Mouse (Mus musculus) granulocyte monocyte progenitor cell, adult 5-6 weeks (primary cell): ENCODE results near the gene Nyx. TPM values are rescaled to one million over a fixed set of nuclear protein-coding genes. Genes with fewer than 3 reads are reported as not detected.
"Not testable (repeated sequence)": the region's sequence is repeated elsewhere in the genome, so short reads cannot be mapped to it uniquely, and the experiment has no call there.

Experiments
- ATAC-seq: replicated peaks from 2 replicates; pipeline ENCODE4 v1.8.0; 2016; ENCODE audit warnings: mild to moderate bottlenecking, moderate TSS enrichment, inconsistent platforms; ENCODE audit not compliant: poor library complexity, severe bottlenecking
- total RNA-seq, 2 experiments: library from RNA; stranded (forward) in 1 of 2; stranded (reverse) in 1 of 2; fragments of 200-712, 200-1000 nt in 1 of 2; fragments of >200 nt in 1 of 2; fragmentation: Nextera tagmentation in 1 of 2; gene quantifications; 2 replicates each; pipeline ENCODE4 v1.2.3; 2014 to 2017

Nyx gene
- total RNA-seq (2014; fragmentation: Nextera tagmentation) (not detected in 2 replicates), total RNA-seq (2017) (not detected in 2 replicates)

GRCm38 (mm10) chrX:13465810-13466209 is at the start of gene Nyx:
TSS of gene Nyx (plus strand) at chrX:13466110.
- no peak for ATAC-seq

GRCm38 (mm10) chrX:13422047-13422446 is 43.9 kb upstream of the Nyx start:
- ATAC-seq = no peak

- no peak for ATAC-seq
These were observed 34.5 kb upstream of the Nyx start for GRCm38 (mm10) chrX:13431421-13431820.

- not testable (repeated sequence) for ATAC-seq
These were observed 29.9 kb upstream of the Nyx start for GRCm38 (mm10) chrX:13436042-13436441.

- not testable (repeated sequence) for ATAC-seq
These were observed 9.4 kb upstream of the Nyx start for GRCm38 (mm10) chrX:13456544-13456943.

GRCm38 (mm10) chrX:13458766-13459165 is 7.1 kb upstream of the Nyx start:
- ATAC-seq = no peak

GRCm38 (mm10) chrX:13461266-13462261 is 4.3 kb upstream of the Nyx start:
- peak; percentile 95 for ATAC-seq

GRCm38 (mm10) chrX:13462982-13463517 is 2.9 kb upstream of the Nyx start:
- peak; percentile 52 for ATAC-seq

- no peak for ATAC-seq
These were observed 771 bp downstream of the Nyx start for GRCm38 (mm10) chrX:13466681-13467080.

GRCm38 (mm10) chrX:13467121-13467571 is 1.2 kb downstream of the Nyx start:
- no peak for ATAC-seq

- ATAC-seq = peak; percentile 25
These were observed 3.5 kb downstream of the Nyx start for GRCm38 (mm10) chrX:13469160-13470116.

- ATAC-seq = no peak
These were observed 6.0 kb downstream of the Nyx start for GRCm38 (mm10) chrX:13471925-13472324.

- peak; percentile 20; the same call in 1 of the 2 replicates for ATAC-seq
These were observed 6.9 kb downstream of the Nyx start for GRCm38 (mm10) chrX:13472751-13473225.

GRCm38 (mm10) chrX:13475382-13475781 is 9.5 kb downstream of the Nyx start:
- no peak for ATAC-seq

- ATAC-seq = no peak
These were observed 11.7 kb downstream of the Nyx start for GRCm38 (mm10) chrX:13477596-13477995.

- ATAC-seq = no peak
These were observed 12.4 kb downstream of the Nyx start for GRCm38 (mm10) chrX:13478298-13478697.

GRCm38 (mm10) chrX:13479570-13479969 is 13.7 kb downstream of the Nyx start:
- ATAC-seq = no peak

- no peak for ATAC-seq
These were observed 16.7 kb downstream of the Nyx start for GRCm38 (mm10) chrX:13482576-13482975.

GRCm38 (mm10) chrX:13484447-13484846 is 18.5 kb downstream of the Nyx start:
- ATAC-seq = no peak

GRCm38 (mm10) chrX:13489001-13489400 is 23.1 kb downstream of the Nyx start:
- ATAC-seq = no peak
